Mouse (Mus musculus) liver, embryonic 12.5 days (tissue): Measurements from ENCODE around the gene Sbk3. TPM values are rescaled to one million over a fixed set of nuclear protein-coding genes. Genes with fewer than 3 reads are reported as not detected.

ENCODE experiments used
- ATAC-seq: fragments of 200-750 bp; cut with Nextera tagmentation; 2 replicates; pipeline ENCODE4 v1.8.0; 2017; ENCODE audit warnings: moderate number of reproducible peaks, mild to moderate bottlenecking, moderate library complexity
- H3K27ac ChIP-seq: fragments of 300-500 bp; sonication (generic); 2 replicates; pipeline ENCODE4 v1.5.1; 2016; ENCODE audit warnings: mild to moderate bottlenecking
- H3K27me3 ChIP-seq: fragments of 300-500 bp; sonication (generic); replicated peaks from 2 replicates; pipeline ENCODE4 v1.6.1; 2016; ENCODE audit warnings: mild to moderate bottlenecking, moderate library complexity
- H3K36me3 ChIP-seq: fragments of 300-500 bp; sonication (generic); 2 replicates; pipeline ENCODE4 v1.6.1; 2016; ENCODE audit warnings: mild to moderate bottlenecking, moderate library complexity
- H3K4me1 ChIP-seq: fragments of 300-500 bp; sonication (generic); 2 replicates; pipeline ENCODE4 v1.6.1; 2016
- H3K4me2 ChIP-seq: fragments of 300-500 bp; sonication (generic); 2 replicates; pipeline ENCODE4 v1.6.1; 2016; ENCODE audit warnings: mild to moderate bottlenecking, moderate library complexity
- H3K4me3 ChIP-seq: fragments of 300-500 bp; sonication (generic); 2 replicates; pipeline ENCODE4 v1.5.1; 2016; ENCODE audit warnings: mild to moderate bottlenecking, moderate library complexity
- H3K9ac ChIP-seq: fragments of 300-500 bp; sonication (generic); 2 replicates; pipeline ENCODE4 v1.6.1; 2016; ENCODE audit warnings: mild to moderate bottlenecking, moderate library complexity
- H3K9me3 ChIP-seq: fragments of 300-500 bp; sonication (generic); replicated peaks from 2 replicates; pipeline ENCODE4 v1.6.1; 2016; ENCODE audit warnings: mild to moderate bottlenecking, moderate library complexity
- WGBS: fragments of 180-500 bp; shearing (Covaris S2); methylation state at CpG from one replicate; pipeline ENCODE4 v1.1.7; 2016; ENCODE audit not compliant: insufficient replicate concordance; 5-methylcytosine and 5-hydroxymethylcytosine counted together
- polyA plus RNA-seq: library from polyadenylated mRNA; unstranded; fragments of >200 nt; fragmentation: Nextera tagmentation; extraction: Ambion mirVana; gene quantifications from 2 replicates; pipeline ENCODE4 v1.2.1, GENCODE M21; 2016

Gene Sbk3
- polyA plus RNA-seq, 1 experiment from 2014 or later: not detected

- Histone ChIP-seq H3K9me3 (no peaks in the 10 kb centered on the region), H3K36me3 (peaks cover 39% of the 10 kb centered on the region)
- WGBS: 85% methylated on average over 21 of the region's 21 CpGs
Observed at GRCm38 (mm10) chr7:4919096-4919495, 51.9 kb downstream of the Sbk3 start.

GRCm38 (mm10) chr7:4918681-4919080 is 52.3 kb downstream of the Sbk3 start:
- WGBS: 90% methylated on average over 15 of the region's 15 CpGs
- H3K27ac ChIP-seq: no peak overlapping the region
- H3K36me3 ChIP-seq: peaks cover 39% of the 10 kb centered on the region
- ATAC-seq: no peak
- H3K4me2 ChIP-seq: no peak overlapping the region
- H3K27me3 ChIP-seq: peaks cover 24% of the 10 kb centered on the region
- H3K4me1 ChIP-seq: peaks cover 54% of the 10 kb centered on the region
- no peak overlapping the region for H3K9ac ChIP-seq
- H3K4me3 ChIP-seq: no peak overlapping the region
- H3K9me3 ChIP-seq: no peaks in the 10 kb centered on the region

More at GRCm38 (mm10) chr7:4919096-4919495, 51.9 kb downstream of the Sbk3 start:
- Histone ChIP-seq H3K9ac (no peak overlapping the region), H3K27me3 (peaks cover 28% of the 10 kb centered on the region), H3K4me1 (peaks cover 57% of the 10 kb centered on the region), H3K4me3 (no peak overlapping the region), H3K27ac (no peak overlapping the region), H3K4me2 (no peak overlapping the region)
- ATAC-seq: no peak

GRCm38 (mm10) chr7:4917494-4917893 is 53.5 kb downstream of the Sbk3 start:
- H3K27ac ChIP-seq: no peak overlapping the region
- H3K27me3 ChIP-seq: peaks cover 12% of the 10 kb centered on the region
- peaks cover 42% of the 10 kb centered on the region for H3K4me1 ChIP-seq
- H3K9ac ChIP-seq: no peak overlapping the region
- H3K4me3 ChIP-seq: no peak overlapping the region
- no peaks in the 10 kb centered on the region for H3K9me3 ChIP-seq
- no peak overlapping the region for H3K4me2 ChIP-seq
- peaks cover 39% of the 10 kb centered on the region for H3K36me3 ChIP-seq
- 77% methylated on average over 2 of the region's 2 CpGs for WGBS
- no peak for ATAC-seq

- H3K9ac ChIP-seq: peak overlapping the region; percentile 82
- H3K27ac ChIP-seq: peak overlapping the region; percentile 89
- peaks cover 37% of the 10 kb centered on the region for H3K36me3 ChIP-seq
- ATAC-seq: peak; percentile 67
- H3K4me2 ChIP-seq: peak overlapping the region; percentile 84
- peaks cover 29% of the 10 kb centered on the region for H3K4me1 ChIP-seq
- H3K4me3 ChIP-seq: peak overlapping the region; percentile 72
- H3K27me3 ChIP-seq: no peaks in the 10 kb centered on the region
- no peaks in the 10 kb centered on the region for H3K9me3 ChIP-seq
- WGBS: 22% methylated on average over 14 of the region's 14 CpGs
Observed at GRCm38 (mm10) chr7:4915669-4916416, 55.1 kb downstream of the Sbk3 start.

Other genes starting within 250 kb of the Sbk3 start
- 0.08 and 0.12 TPM in 2 replicates for gene Tmem150b, start 245.9 kb downstream of the Sbk3 start, polyA plus RNA-seq
- 79.0 and 79.5 TPM in 2 replicates for gene Kmt5c, start 231.1 kb downstream of the Sbk3 start, polyA plus RNA-seq
- gene Cox6b2, start 218.1 kb downstream of the Sbk3 start, polyA plus RNA-seq: 152 and 159 TPM in 2 replicates
- gene Fam71e2, start 199.9 kb downstream of the Sbk3 start, polyA plus RNA-seq: not detected in 2 replicates
- 0.06 TPM in 1 of 2 replicates, not detected in the other for gene Il11, start 188.3 kb downstream of the Sbk3 start, polyA plus RNA-seq
- 0.46 TPM in 1 of 2 replicates, not detected in the other for gene Tmem190, start 188.2 kb downstream of the Sbk3 start, polyA plus RNA-seq
- 18.9 and 19.2 TPM in 2 replicates for gene Tmem238, start 181.5 kb downstream of the Sbk3 start, polyA plus RNA-seq
- 397 and 413 TPM in 2 replicates for gene Rpl28, start 178.3 kb downstream of the Sbk3 start, polyA plus RNA-seq
- 353 and 370 TPM in 2 replicates for gene Ube2s, start 158.6 kb downstream of the Sbk3 start, polyA plus RNA-seq
- not detected in 2 replicates for gene Shisa7, start 126.5 kb downstream of the Sbk3 start, polyA plus RNA-seq
- gene Isoc2b, start 100.9 kb downstream of the Sbk3 start, polyA plus RNA-seq: 3.5 and 3.9 TPM in 2 replicates
- 0.62 and 0.95 TPM in 2 replicates for gene Isoc2a, start 94.0 kb downstream of the Sbk3 start, polyA plus RNA-seq
- 0.10 TPM in 1 of 2 replicates, not detected in the other for gene Gm36210, start 64.7 kb downstream of the Sbk3 start, polyA plus RNA-seq
- gene Zfp628, start 56.0 kb downstream of the Sbk3 start, polyA plus RNA-seq: 2.4 and 2.7 TPM in 2 replicates
- gene Nat14, start 49.1 kb downstream of the Sbk3 start, polyA plus RNA-seq: 0.54 and 0.67 TPM in 2 replicates
- gene Ssc5d, start 45.4 kb downstream of the Sbk3 start, polyA plus RNA-seq: 0.13 and 0.19 TPM in 2 replicates
- gene Sbk2, start 6.8 kb downstream of the Sbk3 start, polyA plus RNA-seq: not detected in 2 replicates
- gene Zfp579, start 25.0 kb upstream of the Sbk3 start, polyA plus RNA-seq: 6.4 and 6.9 TPM in 2 replicates
- 11.5 and 11.7 TPM in 2 replicates for gene Zfp524, start 43.2 kb upstream of the Sbk3 start, polyA plus RNA-seq
- 29.4 TPM in 2 replicates for gene Fiz1, start 43.5 kb upstream of the Sbk3 start, polyA plus RNA-seq
- 0.62 and 1.0 TPM in 2 replicates for gene Gm44973, start 44.3 kb upstream of the Sbk3 start, polyA plus RNA-seq
- gene Zfp865, start 49.2 kb upstream of the Sbk3 start, polyA plus RNA-seq: 2.6 and 2.7 TPM in 2 replicates
- gene Ccdc106, start 49.4 kb upstream of the Sbk3 start, polyA plus RNA-seq: 2.2 and 2.4 TPM in 2 replicates
- gene 4632433K11Rik, start 63.0 kb upstream of the Sbk3 start, polyA plus RNA-seq: not detected in 2 replicates
- gene Zfp784, start 67.3 kb upstream of the Sbk3 start, polyA plus RNA-seq: 1.1 and 1.3 TPM in 2 replicates
- gene Zfp580, start 80.4 kb upstream of the Sbk3 start, polyA plus RNA-seq: 5.2 and 5.6 TPM in 2 replicates
- 97.6 and 109 TPM in 2 replicates for gene U2af2, start 91.0 kb upstream of the Sbk3 start, polyA plus RNA-seq
- gene Epn1, start 109.1 kb upstream of the Sbk3 start, polyA plus RNA-seq: 66.2 and 69.1 TPM in 2 replicates
- not detected in 2 replicates for gene Rfpl4, start 145.8 kb upstream of the Sbk3 start, polyA plus RNA-seq
- 0.38 TPM in 1 of 2 replicates, not detected in the other for gene Rasl2-9, start 154.8 kb upstream of the Sbk3 start, polyA plus RNA-seq
- gene Vmn1r55, start 178.5 kb upstream of the Sbk3 start, polyA plus RNA-seq: 0.05 TPM in 1 of 2 replicates, not detected in the other
- not detected in 2 replicates for gene Vmn1r56, start 225.6 kb upstream of the Sbk3 start, polyA plus RNA-seq
- gene Vmn1r57, start 247.3 kb upstream of the Sbk3 start, polyA plus RNA-seq: not detected in 2 replicates